Comparison of ENCODE assay signal across 8 mouse cellular contexts in the genomic region with DNA sequence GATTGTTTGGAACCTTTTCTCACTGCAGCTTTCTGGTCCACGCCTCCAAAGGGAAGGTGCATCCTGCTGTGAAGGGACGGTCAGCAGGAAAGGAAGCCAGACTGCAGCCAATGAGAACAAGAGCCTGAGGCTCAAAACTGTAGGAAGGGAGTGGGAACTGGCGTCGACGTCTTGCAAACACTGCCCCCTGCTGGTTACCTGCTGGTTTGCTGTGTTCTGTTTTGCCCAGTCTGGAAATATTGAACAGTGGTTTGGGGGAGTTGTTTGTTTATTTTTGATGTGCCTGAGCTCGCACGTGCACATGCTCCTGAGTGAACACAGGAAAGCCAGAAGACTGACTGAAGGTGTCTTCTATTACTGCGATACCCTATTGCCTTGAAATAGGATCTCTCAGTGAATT. TPM values are rescaled to one million over a fixed set of nuclear protein-coding genes. Genes with fewer than 3 reads are reported as not detected.
A peak's percentile ranks its signal among the peaks of the same experiment; 100 is the strongest.
DNase-seq lines count a peak whose midpoint lies in the region; ATAC-seq lines count a peak whose summit lies in the region.

No protein-coding gene starts in this region.

- no peak overlapping the region for H3K4me3 ChIP-seq in heart, embryonic 12.5 days
- no peak overlapping the region for H3K4me3 ChIP-seq in kidney, embryonic 15.5 days (replicated peaks)
- no peak overlapping the region for H3K4me3 ChIP-seq in liver, embryonic 11.5 days (ENCODE audit: low read depth, low read length)
- H3K4me3 ChIP-seq in neural tube, embryonic 11.5 days (ENCODE audit: low read depth, low read length) = no peak overlapping the region
- H3K4me3 ChIP-seq in stomach, embryonic 15.5 days (replicated peaks) = no peak overlapping the region

- H3K4me2 ChIP-seq in heart, embryonic 12.5 days = no peak overlapping the region
- no peak overlapping the region for H3K4me2 ChIP-seq in kidney, embryonic 15.5 days
- no peak overlapping the region for H3K4me2 ChIP-seq in liver, embryonic 11.5 days
- H3K4me2 ChIP-seq in neural tube, embryonic 11.5 days (ENCODE audit: low read depth) = no peak overlapping the region
- no peak overlapping the region for H3K4me2 ChIP-seq in stomach, embryonic 15.5 days

- no peak for ATAC-seq in heart, embryonic 12.5 days (ENCODE audit: insufficient number of reproducible peaks, low FRiP score)
- ATAC-seq in kidney, embryonic 15.5 days (replicated peaks; ENCODE audit: low FRiP score) = 0 out of 2 replicates have a peak, but pooled peaks have one; percentile 22
- ATAC-seq in liver, embryonic 11.5 days (replicated peaks; ENCODE audit: low FRiP score) = no peak; the same call in 1 of the 2 replicates
- ATAC-seq in neural tube, embryonic 11.5 days (ENCODE audit: insufficient read depth, low FRiP score, low TSS enrichment) = peak; percentile 27; the same call in 1 of the 2 replicates
- ATAC-seq in stomach, embryonic 15.5 days (ENCODE audit: insufficient read depth, low FRiP score, low read depth) = 0 out of 2 replicates have a peak, but pooled peaks have one; percentile 56

- no peaks in the 10 kb centered on the region for H3K36me3 ChIP-seq in heart, embryonic 12.5 days
- no peaks in the 10 kb centered on the region for H3K36me3 ChIP-seq in kidney, embryonic 15.5 days
- H3K36me3 ChIP-seq in liver, embryonic 11.5 days (ENCODE audit: control insufficient read depth, insufficient read depth, low read length) = no peaks in the 10 kb centered on the region
- no peaks in the 10 kb centered on the region for H3K36me3 ChIP-seq in neural tube, embryonic 11.5 days (ENCODE audit: control insufficient read depth, insufficient read depth, low read length)
- H3K36me3 ChIP-seq in stomach, embryonic 15.5 days = no peaks in the 10 kb centered on the region

- WGBS in heart, embryonic 12.5 days = 8% methylated on average over 8 of the region's 8 CpGs
- WGBS in kidney, embryonic 15.5 days = 6% methylated on average over 8 of the region's 8 CpGs
- 8% methylated on average over 8 of the region's 8 CpGs for WGBS in liver, embryonic 11.5 days
- WGBS in neural tube, embryonic 11.5 days = 13% methylated on average over 8 of the region's 8 CpGs
- 9% methylated on average over 8 of the region's 8 CpGs for WGBS in stomach, embryonic 15.5 days

- H3K27ac ChIP-seq in heart, embryonic 12.5 days (ENCODE audit: poor library complexity, severe bottlenecking) = no peak overlapping the region
- H3K27ac ChIP-seq in kidney, embryonic 15.5 days = no peak overlapping the region
- no peak overlapping the region for H3K27ac ChIP-seq in liver, embryonic 11.5 days (ENCODE audit: low read depth, low read length)
- H3K27ac ChIP-seq in neural tube, embryonic 11.5 days (ENCODE audit: low read depth, low read length) = no peak overlapping the region
- H3K27ac ChIP-seq in stomach, embryonic 15.5 days = no peak overlapping the region

- no peak overlapping the region for H3K9ac ChIP-seq in heart, embryonic 12.5 days
- H3K9ac ChIP-seq in kidney, embryonic 15.5 days = no peak overlapping the region
- H3K9ac ChIP-seq in liver, embryonic 11.5 days (ENCODE audit: low read depth, low read length) = no peak overlapping the region
- H3K9ac ChIP-seq in neural tube, embryonic 11.5 days (ENCODE audit: low read length) = no peak overlapping the region
- no peak overlapping the region for H3K9ac ChIP-seq in stomach, embryonic 15.5 days

- no peaks in the 10 kb centered on the region for H3K9me3 ChIP-seq in heart, embryonic 12.5 days (replicated peaks)
- H3K9me3 ChIP-seq in kidney, embryonic 15.5 days (replicated peaks) = no peaks in the 10 kb centered on the region
- no peaks in the 10 kb centered on the region for H3K9me3 ChIP-seq in liver, embryonic 11.5 days (ENCODE audit: control insufficient read depth, low read length)
- no peaks in the 10 kb centered on the region for H3K9me3 ChIP-seq in neural tube, embryonic 11.5 days (ENCODE audit: control insufficient read depth, low read length)
- H3K9me3 ChIP-seq in stomach, embryonic 15.5 days = no peaks in the 10 kb centered on the region

- no peaks in the 10 kb centered on the region for H3K4me1 ChIP-seq in heart, embryonic 12.5 days (replicated peaks)
- H3K4me1 ChIP-seq in kidney, embryonic 15.5 days = no peaks in the 10 kb centered on the region
- no peaks in the 10 kb centered on the region for H3K4me1 ChIP-seq in liver, embryonic 11.5 days (replicated peaks; ENCODE audit: control insufficient read depth, insufficient read depth, low read length)
- H3K4me1 ChIP-seq in neural tube, embryonic 11.5 days (ENCODE audit: control insufficient read depth, insufficient read depth, low read length) = no peaks in the 10 kb centered on the region
- no peaks in the 10 kb centered on the region for H3K4me1 ChIP-seq in stomach, embryonic 15.5 days

- peak; percentile 83 to 91 for DNase-seq in heart, adult 18-20 months
- peak; percentile 88 for DNase-seq in embryo, embryonic 10 days (ENCODE audit: low spot score)
- DNase-seq in gastrocnemius, postnatal 4 days (ENCODE audit: low spot score in 2 of 2) = peak; percentile 56 to 77
- peak; percentile 61 for DNase-seq in liver, embryonic 11.5 days (ENCODE audit: low spot score)
- DNase-seq in neural tube, embryonic 11.5 days (ENCODE audit: low spot score) = peak; percentile 78

- no peaks in the 10 kb centered on the region for H3K27me3 ChIP-seq in heart, embryonic 12.5 days (replicated peaks)
- no peaks in the 10 kb centered on the region for H3K27me3 ChIP-seq in kidney, embryonic 15.5 days
- no peaks in the 10 kb centered on the region for H3K27me3 ChIP-seq in liver, embryonic 11.5 days (replicated peaks; ENCODE audit: control insufficient read depth, insufficient read depth, low read length)
- no peaks in the 10 kb centered on the region for H3K27me3 ChIP-seq in neural tube, embryonic 11.5 days (ENCODE audit: control insufficient read depth, insufficient read depth, low read length)
- H3K27me3 ChIP-seq in stomach, embryonic 15.5 days (replicated peaks) = no peaks in the 10 kb centered on the region

RNA-seq across cellular contexts. Expression of a gene that starts 1.4 kb away (rescaled TPM):
- total RNA-seq in heart, adult 18-20 months (2021) = 1 to 10 TPM in 1 of 2 experiments, under 1 TPM in 1; 0.57 to 6.9 TPM
- not detected in 2 replicates for polyA plus RNA-seq in heart, embryonic 12.5 days (2016; fragmentation: Nextera tagmentation; extraction: Ambion mirVana)
- total RNA-seq in gastrocnemius, postnatal 4 days (2021) = under 1 TPM in 1 of 2 experiments, not detected in 1; 0.17 TPM
- 0.08 TPM in 1 of 2 replicates, not detected in the other for polyA plus RNA-seq in kidney, embryonic 15.5 days (2015; fragmentation: Nextera tagmentation; extraction: Ambion mirVana)
- polyA plus RNA-seq in liver, embryonic 11.5 days (2014; fragmentation: Nextera tagmentation; extraction: Ambion mirVana) = 0.08 TPM in 1 of 2 replicates, not detected in the other
- polyA plus RNA-seq in neural tube, embryonic 11.5 days (2014; fragmentation: Nextera tagmentation; extraction: Ambion mirVana) = not detected in 2 replicates
- 0.06 and 0.18 TPM in 2 replicates for polyA plus RNA-seq in stomach, embryonic 15.5 days (2015; fragmentation: Nextera tagmentation; extraction: Ambion mirVana)

RNA-seq across cellular contexts. Expression of a gene that starts 26.0 kb away (rescaled TPM):
- 1 to 10 TPM; 4.9 to 5.0 TPM for total RNA-seq in heart, adult 18-20 months (2021)
- polyA plus RNA-seq in heart, embryonic 12.5 days (2016; fragmentation: Nextera tagmentation; extraction: Ambion mirVana) = 5.3 and 6.9 TPM in 2 replicates
- 1 to 10 TPM; 7.4 to 8.7 TPM for total RNA-seq in gastrocnemius, postnatal 4 days (2021)
- polyA plus RNA-seq in kidney, embryonic 15.5 days (2015; fragmentation: Nextera tagmentation; extraction: Ambion mirVana) = 16.4 and 16.5 TPM in 2 replicates
- 3.5 and 4.0 TPM in 2 replicates for polyA plus RNA-seq in liver, embryonic 11.5 days (2014; fragmentation: Nextera tagmentation; extraction: Ambion mirVana)
- polyA plus RNA-seq in neural tube, embryonic 11.5 days (2014; fragmentation: Nextera tagmentation; extraction: Ambion mirVana) = 0.99 and 1.7 TPM in 2 replicates
- 7.5 and 9.2 TPM in 2 replicates for polyA plus RNA-seq in stomach, embryonic 15.5 days (2015; fragmentation: Nextera tagmentation; extraction: Ambion mirVana)

RNA-seq across cellular contexts. Expression of a gene that starts 33.2 kb away (rescaled TPM):
- 10 to 100 TPM in 1 of 2 experiments, 1 to 10 TPM in 1; 9.9 to 13.3 TPM for total RNA-seq in heart, adult 18-20 months (2021)
- polyA plus RNA-seq in heart, embryonic 12.5 days (2016; fragmentation: Nextera tagmentation; extraction: Ambion mirVana) = 20.0 and 21.3 TPM in 2 replicates
- total RNA-seq in gastrocnemius, postnatal 4 days (2021) = 10 to 100 TPM in 1 of 2 experiments, 1 to 10 TPM in 1; 9.0 to 10.9 TPM
- polyA plus RNA-seq in kidney, embryonic 15.5 days (2015; fragmentation: Nextera tagmentation; extraction: Ambion mirVana) = 32.4 and 33.1 TPM in 2 replicates
- polyA plus RNA-seq in liver, embryonic 11.5 days (2014; fragmentation: Nextera tagmentation; extraction: Ambion mirVana) = 14.1 and 15.4 TPM in 2 replicates
- 6.4 TPM in 2 replicates for polyA plus RNA-seq in neural tube, embryonic 11.5 days (2014; fragmentation: Nextera tagmentation; extraction: Ambion mirVana)
- 21.8 and 22.2 TPM in 2 replicates for polyA plus RNA-seq in stomach, embryonic 15.5 days (2015; fragmentation: Nextera tagmentation; extraction: Ambion mirVana)

RNA-seq across cellular contexts. Expression of a gene that starts 53.6 kb away (rescaled TPM):
- 1 to 10 TPM in 1 of 2 experiments, under 1 TPM in 1; 0.27 to 1.7 TPM for total RNA-seq in heart, adult 18-20 months (2021)
- polyA plus RNA-seq in heart, embryonic 12.5 days (2016; fragmentation: Nextera tagmentation; extraction: Ambion mirVana) = not detected in 2 replicates
- total RNA-seq in gastrocnemius, postnatal 4 days (2021) = not detected
- polyA plus RNA-seq in kidney, embryonic 15.5 days (2015; fragmentation: Nextera tagmentation; extraction: Ambion mirVana) = not detected in 2 replicates
- polyA plus RNA-seq in liver, embryonic 11.5 days (2014; fragmentation: Nextera tagmentation; extraction: Ambion mirVana) = not detected in 2 replicates
- polyA plus RNA-seq in neural tube, embryonic 11.5 days (2014; fragmentation: Nextera tagmentation; extraction: Ambion mirVana) = not detected in 2 replicates
- polyA plus RNA-seq in stomach, embryonic 15.5 days (2015; fragmentation: Nextera tagmentation; extraction: Ambion mirVana) = 0.23 TPM in 1 of 2 replicates, not detected in the other

RNA-seq across cellular contexts. Expression of a gene that starts 53.6 kb away (rescaled TPM):
- 1 to 10 TPM; 3.8 to 4.0 TPM for total RNA-seq in heart, adult 18-20 months (2021)
- 2.4 and 3.6 TPM in 2 replicates for polyA plus RNA-seq in heart, embryonic 12.5 days (2016; fragmentation: Nextera tagmentation; extraction: Ambion mirVana)
- total RNA-seq in gastrocnemius, postnatal 4 days (2021) = 1 to 10 TPM; 2.4 to 4.7 TPM
- polyA plus RNA-seq in kidney, embryonic 15.5 days (2015; fragmentation: Nextera tagmentation; extraction: Ambion mirVana) = 2.7 and 3.3 TPM in 2 replicates
- polyA plus RNA-seq in liver, embryonic 11.5 days (2014; fragmentation: Nextera tagmentation; extraction: Ambion mirVana) = 0.77 and 2.2 TPM in 2 replicates
- not detected in 2 replicates for polyA plus RNA-seq in neural tube, embryonic 11.5 days (2014; fragmentation: Nextera tagmentation; extraction: Ambion mirVana)
- polyA plus RNA-seq in stomach, embryonic 15.5 days (2015; fragmentation: Nextera tagmentation; extraction: Ambion mirVana) = 3.3 and 3.4 TPM in 2 replicates

Comparison
In these comparisons a context has a peak if more than half of its experiments do, and no peak if none do; other contexts are left out.
1. ATAC-seq: peak in kidney, embryonic 15.5 days (single experiment), neural tube, embryonic 11.5 days (single experiment) and stomach, embryonic 15.5 days (single experiment); none in heart, embryonic 12.5 days (single experiment) and liver, embryonic 11.5 days (single experiment).
2. Peak in every context shown above with its lines, with median percentiles within 50 percentile points of each other: DNase-seq.